Mouse (Mus musculus): ENCODE measurements at regions not wholly inside any gene's neighbourhood (a gene's known extent, or its start where the extent isn't known, plus 50 kb on each side); places are given as distances from the start of the nearest gene placed in this dataset.

DNA sequence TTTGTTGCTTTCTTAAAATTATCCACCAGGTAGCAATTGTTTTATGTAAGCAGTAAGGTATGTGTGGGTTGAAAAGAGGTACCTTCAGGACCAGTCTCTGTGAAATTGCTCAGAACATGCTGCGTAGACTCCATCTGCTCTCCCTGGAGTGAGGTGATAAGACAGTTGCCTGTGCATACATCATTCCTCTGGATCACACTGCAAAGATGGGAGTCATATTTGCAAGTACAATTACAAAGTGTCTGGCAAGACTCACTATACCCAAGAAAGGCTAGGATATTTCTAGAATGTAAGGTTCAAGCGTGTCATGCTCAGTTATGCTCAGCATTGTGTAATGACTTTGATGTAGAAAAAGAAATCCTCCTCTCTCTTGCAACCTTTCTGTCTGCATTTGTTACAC is 1283.5 kb upstream of the Slc10a2 start:
- TF ChIP-seq POLR2A (IDR thresholded peaks at IDR 0.05; ENCODE audit: borderline replicate concordance, extremely low read depth, insufficient read depth, insufficient read length, poor library complexity, severe bottlenecking) (no peak), CTCF (IDR thresholded peaks at IDR 0.05; ENCODE audit: borderline replicate concordance, extremely low read depth, insufficient read depth, insufficient read length) (no peak)
